Mouse (Mus musculus) kidney, adult 9 months (tissue): ENCODE results near the gene Wt1.

Experiments used
- DNase-seq: peaks from one replicate; pipeline ENCODE4 v3.0.0; 2022

Wt1 gene

GRCm38 (mm10) chr2:105185768-105186529 lies 59.6 kb downstream of the Wt1 start:
- no peak for DNase-seq

GRCm38 (mm10) chr2:105186591-105186990 lies 60.3 kb downstream of the Wt1 start:
- no peak for DNase-seq

GRCm38 (mm10) chr2:105188182-105188581 lies 61.9 kb downstream of the Wt1 start:
- peak; percentile 45 for DNase-seq

GRCm38 (mm10) chr2:105189352-105189751 lies 63.0 kb downstream of the Wt1 start:
- peak; percentile 75 for DNase-seq

- no peak for DNase-seq
Measured at GRCm38 (mm10) chr2:105200152-105200551, 73.8 kb downstream of the Wt1 start.

- peak; percentile 22 for DNase-seq
Measured at GRCm38 (mm10) chr2:105206563-105207174, 80.3 kb downstream of the Wt1 start.

- DNase-seq = no peak
Measured at GRCm38 (mm10) chr2:105212839-105213238, 86.5 kb downstream of the Wt1 start.

- DNase-seq = peak; percentile 66
Measured at GRCm38 (mm10) chr2:105215914-105216313, 89.6 kb downstream of the Wt1 start.

- no peak for DNase-seq
Measured at GRCm38 (mm10) chr2:105219229-105219628, 92.9 kb downstream of the Wt1 start.

GRCm38 (mm10) chr2:105219664-105220063 lies 93.3 kb downstream of the Wt1 start:
- no peak for DNase-seq

- peak; percentile 10 for DNase-seq
Measured at GRCm38 (mm10) chr2:105220738-105221303, 94.5 kb downstream of the Wt1 start.
